In the genomic region with DNA sequence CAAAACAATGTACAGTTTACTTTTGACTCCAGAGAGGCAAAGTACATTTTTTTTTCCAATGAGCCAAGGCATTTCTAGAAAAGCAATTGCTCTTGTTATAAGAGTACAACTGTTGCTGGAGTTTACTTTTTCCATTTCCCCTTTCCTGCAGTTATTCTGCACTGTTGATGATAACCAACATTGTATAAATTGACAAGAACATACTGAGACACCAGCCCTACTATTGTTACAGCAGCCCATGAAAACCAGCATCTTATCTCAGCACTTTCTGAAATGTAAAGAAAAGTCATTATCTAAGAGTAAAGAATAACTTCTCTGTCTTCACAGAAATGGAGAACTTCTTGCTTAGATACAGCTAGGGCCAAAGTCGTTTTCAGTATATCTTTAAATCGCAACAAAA, we compare ENCODE assay signal across 17 mouse cellular contexts.
"Had no signal": no experiment of that assay in that cellular context is flagged by ENCODE, and none has a peak within 500 bp of the region (broad histone marks: within the 10 kb centered on the region; RNA-seq: fewer than 3 reads in every experiment).

No protein-coding gene starts in this region.

- H3K36me3 ChIP-seq: neural tube, embryonic 12.5 days; neural tube, embryonic 13.5 days; neural tube, embryonic 15.5 days; stomach, embryonic 15.5 days had no signal

- H3K9ac ChIP-seq: neural tube, embryonic 12.5 days; neural tube, embryonic 13.5 days; neural tube, embryonic 15.5 days; stomach, embryonic 15.5 days had no signal

- H3K4me1 ChIP-seq: neural tube, embryonic 12.5 days; neural tube, embryonic 13.5 days; neural tube, embryonic 15.5 days; stomach, embryonic 15.5 days had no signal

- H3K27ac ChIP-seq: neural tube, embryonic 12.5 days; neural tube, embryonic 13.5 days; neural tube, embryonic 15.5 days; stomach, embryonic 15.5 days; stomach, postnatal 0 days had no signal

- DNase-seq: retina, postnatal 1 day; right cerebral cortex, adult 18-20 months; right cerebral cortex, postnatal 14 days; right cerebral cortex, postnatal 25 days; right cerebral cortex, postnatal 4 days; spleen, adult 18-20 months; thymus, adult 18-20 months; thymus, adult 2 months; thymus, postnatal 14 days; thymus, postnatal 25 days; thymus, postnatal 36 days; thymus, postnatal 4 days had no signal

- H3K9me3 ChIP-seq: neural tube, embryonic 12.5 days; neural tube, embryonic 13.5 days; neural tube, embryonic 15.5 days; stomach, embryonic 15.5 days had no signal

- H3K27me3 ChIP-seq: neural tube, embryonic 12.5 days; neural tube, embryonic 13.5 days; neural tube, embryonic 15.5 days; stomach, embryonic 15.5 days had no signal

- H3K4me3 ChIP-seq: neural tube, embryonic 12.5 days; neural tube, embryonic 13.5 days; neural tube, embryonic 15.5 days; stomach, embryonic 15.5 days had no signal
